Mouse (Mus musculus): ENCODE data around the gene Sephs2. TPM values are rescaled to one million over a fixed set of nuclear protein-coding genes. Genes with fewer than 3 reads are reported as not detected.
A peak's percentile ranks its signal among the peaks of the same experiment; 100 is the strongest.

Gene Sephs2
- polyA plus RNA-seq, 1 experiment from 2014 or later: 105 TPM

DNA sequence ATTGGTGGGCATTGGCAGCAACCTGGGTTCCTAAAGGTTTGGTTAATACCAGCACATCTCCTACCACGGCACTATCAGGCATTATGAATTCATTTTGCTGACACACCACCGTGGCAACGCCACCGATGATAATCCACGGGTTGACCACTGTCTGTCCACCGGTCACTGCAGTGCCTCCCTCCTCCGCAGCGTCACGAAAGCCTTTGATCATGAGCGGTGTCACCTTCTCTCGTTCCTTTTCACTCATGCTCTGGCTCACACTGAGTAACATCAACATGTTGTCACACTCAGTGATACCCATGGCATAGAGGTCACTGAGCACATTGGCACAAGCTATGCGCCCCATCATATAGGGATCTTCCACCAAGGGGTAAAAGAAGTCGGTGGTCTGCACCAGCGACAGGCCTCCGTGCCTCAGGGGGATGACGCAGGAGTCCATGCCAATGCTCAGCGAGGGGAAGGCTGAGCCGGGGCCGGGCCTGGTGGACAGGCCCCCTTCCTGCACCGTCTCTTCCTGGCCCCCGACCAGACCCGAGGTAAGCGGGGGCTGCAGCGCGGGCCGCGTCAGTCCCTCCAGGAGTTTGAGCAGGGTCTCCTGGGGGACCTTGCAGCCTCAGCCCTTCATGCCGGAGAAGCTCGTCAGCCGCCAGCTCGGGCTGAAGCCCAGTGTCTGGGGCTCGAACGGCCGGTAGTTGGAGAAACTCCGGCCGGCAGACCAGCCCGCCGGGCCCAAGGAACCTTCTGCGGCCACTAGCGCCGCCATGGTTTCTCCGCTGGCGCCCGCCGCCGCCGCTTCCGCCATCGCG is 534 bp downstream of the Sephs2 start:
- Histone ChIP-seq H3K36me3 (ENCODE audit: insufficient read depth, low read length) (peaks cover 38% of the 10 kb centered on the region), H3K27ac (ENCODE audit: low read length) (peak overlapping the region; percentile 92), H3K9ac (replicated peaks; ENCODE audit: low read length) (peak overlapping the region; percentile 94), H3K4me1 (ENCODE audit: insufficient read depth, low read length) (peaks cover 36% of the 10 kb centered on the region), H3K4me2 (replicated peaks; ENCODE audit: low read depth, low read length) (peak overlapping the region; percentile 86), H3K9me3 (ENCODE audit: low read length) (peaks cover 6% of the 10 kb centered on the region), H3K4me3 (ENCODE audit: low read length) (peak overlapping the region; percentile 93), H3K27me3 (ENCODE audit: insufficient read depth, low read length) (no peaks in the 10 kb centered on the region)
- ATAC-seq (ENCODE audit: low FRiP score, low TSS enrichment): peak; percentile 71
- 10% methylated on average over 49 of the region's 50 CpGs for WGBS

DNA sequence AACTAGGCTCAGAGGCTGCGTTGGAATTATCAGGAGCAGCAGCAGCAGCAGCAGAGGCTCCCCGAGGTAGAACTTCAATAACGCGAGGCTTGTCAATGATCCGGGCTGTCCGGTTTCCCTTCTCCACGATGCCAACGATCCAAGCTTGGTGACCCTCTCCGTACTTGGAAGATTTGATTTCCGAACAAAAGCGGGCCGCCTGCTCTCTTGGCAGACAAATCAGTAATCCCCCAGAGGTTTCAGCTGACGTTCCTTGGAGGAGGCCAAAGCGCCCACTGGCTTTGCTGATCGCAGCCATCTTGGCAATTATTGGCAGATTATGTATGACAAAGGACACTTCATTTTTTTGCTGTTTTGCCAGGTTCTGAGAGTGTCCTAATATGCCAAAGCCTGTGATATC is 1.3 kb downstream of the Sephs2 start:
- Histone ChIP-seq H3K27ac (ENCODE audit: low read length) (no peak overlapping the region), H3K9me3 (ENCODE audit: low read length) (peaks cover 7% of the 10 kb centered on the region), H3K9ac (replicated peaks; ENCODE audit: low read length) (0 out of 2 replicates have a peak overlapping the region, but pooled peaks have one; percentile 94), H3K4me2 (replicated peaks; ENCODE audit: low read depth, low read length) (peak overlapping the region; percentile 86), H3K4me1 (ENCODE audit: insufficient read depth, low read length) (peaks cover 31% of the 10 kb centered on the region), H3K36me3 (ENCODE audit: insufficient read depth, low read length) (peaks cover 40% of the 10 kb centered on the region), H3K27me3 (ENCODE audit: insufficient read depth, low read length) (no peaks in the 10 kb centered on the region), H3K4me3 (ENCODE audit: low read length) (peak overlapping the region; percentile 93)
- WGBS: 95% methylated on average over 15 of the region's 15 CpGs
- ATAC-seq (ENCODE audit: low FRiP score, low TSS enrichment): no peak

DNA sequence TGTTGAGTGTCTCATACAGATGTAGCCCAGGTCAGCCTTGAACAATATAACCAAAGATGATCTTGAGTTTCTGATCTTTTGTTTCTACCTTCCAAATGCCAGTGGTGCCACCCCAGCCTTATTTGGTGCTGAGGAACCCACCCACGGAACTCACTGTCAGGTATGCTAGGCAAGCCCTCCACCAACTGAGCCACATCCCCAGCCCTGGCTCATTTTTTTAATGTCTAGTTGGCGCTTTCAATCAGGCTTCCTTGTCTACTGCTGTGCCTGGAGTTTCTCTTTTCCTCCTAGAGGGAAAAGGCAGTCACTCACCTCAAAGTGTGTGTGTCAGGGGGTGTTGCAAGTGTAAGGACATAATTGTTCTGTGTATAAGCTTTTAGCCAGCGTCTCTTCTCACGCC is 2.8 kb downstream of the Sephs2 start:
- peaks cover 17% of the 10 kb centered on the region; the same call in 1 of the 2 replicates for H3K4me1 ChIP-seq (ENCODE audit: insufficient read depth, low read length)
- 95% methylated on average over 4 of the region's 4 CpGs for WGBS
- H3K36me3 ChIP-seq (ENCODE audit: insufficient read depth, low read length): peaks cover 40% of the 10 kb centered on the region
- H3K27me3 ChIP-seq (ENCODE audit: insufficient read depth, low read length): no peaks in the 10 kb centered on the region
- no peak for ATAC-seq (ENCODE audit: low FRiP score, low TSS enrichment)
- no peak overlapping the region for H3K27ac ChIP-seq (ENCODE audit: low read length)
- H3K4me3 ChIP-seq (ENCODE audit: low read length): peak overlapping the region; percentile 6; the same call in 1 of the 2 replicates
- no peak overlapping the region for H3K4me2 ChIP-seq (replicated peaks; ENCODE audit: low read depth, low read length)
- H3K9me3 ChIP-seq (ENCODE audit: low read length): peaks cover 7% of the 10 kb centered on the region
- no peak overlapping the region for H3K9ac ChIP-seq (replicated peaks; ENCODE audit: low read length)

DNA sequence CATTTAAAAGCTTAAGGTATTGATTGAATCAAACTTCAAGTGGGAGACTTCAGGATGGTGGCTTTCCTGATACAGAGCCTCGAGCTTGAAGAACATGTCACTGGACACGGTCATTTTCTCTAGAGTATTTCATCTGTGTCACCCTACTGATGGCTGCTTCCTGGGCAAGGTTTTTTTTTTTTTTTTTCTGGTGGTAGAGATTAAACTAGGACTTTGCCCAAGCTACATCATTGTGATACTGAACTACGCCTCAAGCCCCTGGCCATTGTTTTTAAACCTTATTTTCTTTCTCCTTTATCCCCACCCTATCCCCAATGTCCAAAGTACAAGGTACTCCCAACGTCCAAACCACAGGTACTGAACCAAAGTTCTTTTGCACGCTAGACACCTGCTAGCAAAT is 3.2 kb downstream of the Sephs2 start:
- Histone ChIP-seq H3K9ac (replicated peaks; ENCODE audit: low read length) (no peak overlapping the region), H3K9me3 (ENCODE audit: low read length) (peaks cover 7% of the 10 kb centered on the region), H3K4me1 (ENCODE audit: insufficient read depth, low read length) (peaks cover 16% of the 10 kb centered on the region; the same call in 1 of the 2 replicates), H3K27ac (ENCODE audit: low read length) (no peak overlapping the region), H3K4me3 (ENCODE audit: low read length) (no peak overlapping the region), H3K4me2 (replicated peaks; ENCODE audit: low read depth, low read length) (no peak overlapping the region), H3K36me3 (ENCODE audit: insufficient read depth, low read length) (peaks cover 40% of the 10 kb centered on the region), H3K27me3 (ENCODE audit: insufficient read depth, low read length) (no peaks in the 10 kb centered on the region)
- no peak for ATAC-seq (ENCODE audit: low FRiP score, low TSS enrichment)
- WGBS: 94% methylated on average over 5 of the region's 5 CpGs

DNA sequence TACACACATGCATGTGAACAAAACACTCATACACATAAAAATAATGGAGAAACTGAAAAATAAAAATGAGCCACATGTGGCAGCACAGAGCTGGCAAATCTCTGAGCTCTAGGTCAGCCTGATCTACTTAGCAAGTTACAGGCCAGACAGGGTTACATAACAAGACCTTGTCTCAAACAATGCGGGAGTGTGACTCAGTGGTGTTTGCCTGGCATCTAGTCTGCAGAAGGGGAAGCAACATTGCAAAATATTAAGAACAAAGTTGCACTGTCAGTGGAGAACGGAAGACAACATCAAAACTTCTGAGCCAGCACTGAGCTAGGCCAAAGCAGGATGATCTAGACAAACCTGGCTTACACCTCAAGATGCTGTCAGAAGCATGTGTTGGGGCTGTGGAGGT is 3.6 kb downstream of the Sephs2 start:
- H3K4me3 ChIP-seq (ENCODE audit: low read length): no peak overlapping the region
- no peak overlapping the region for H3K4me2 ChIP-seq (replicated peaks; ENCODE audit: low read depth, low read length)
- no peak overlapping the region for H3K27ac ChIP-seq (ENCODE audit: low read length)
- peaks cover 40% of the 10 kb centered on the region for H3K36me3 ChIP-seq (ENCODE audit: insufficient read depth, low read length)
- WGBS: 92% methylated on average over 2 of the region's 2 CpGs
- H3K4me1 ChIP-seq (ENCODE audit: insufficient read depth, low read length): peaks cover 16% of the 10 kb centered on the region; the same call in 1 of the 2 replicates
- peaks cover 7% of the 10 kb centered on the region for H3K9me3 ChIP-seq (ENCODE audit: low read length)
- H3K9ac ChIP-seq (replicated peaks; ENCODE audit: low read length): no peak overlapping the region
- H3K27me3 ChIP-seq (ENCODE audit: insufficient read depth, low read length): no peaks in the 10 kb centered on the region
- no peak for ATAC-seq (ENCODE audit: low FRiP score, low TSS enrichment)

DNA sequence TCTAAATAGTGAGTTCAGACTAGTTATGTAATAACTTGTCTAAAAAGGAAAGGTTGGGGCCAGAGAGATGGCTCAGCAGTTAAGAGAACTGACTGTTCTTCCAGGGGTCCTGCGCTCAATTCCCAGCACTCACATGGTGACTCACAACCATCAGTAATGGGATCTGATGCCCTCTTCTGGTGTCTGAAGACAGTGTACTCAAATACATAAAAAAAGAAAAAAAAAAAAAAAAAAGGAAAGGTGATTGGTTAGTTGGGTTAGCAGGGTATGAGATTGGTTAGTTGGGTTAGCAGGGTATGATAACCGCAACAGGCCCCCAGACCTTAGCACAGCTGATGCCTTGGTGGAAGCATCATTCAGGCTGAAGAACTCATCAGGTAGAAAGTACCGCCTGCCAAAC is 10.3 kb downstream of the Sephs2 start:
- Histone ChIP-seq H3K4me1 (ENCODE audit: insufficient read depth, low read length) (peaks cover 18% of the 10 kb centered on the region), H3K9me3 (ENCODE audit: low read length) (peaks cover 3% of the 10 kb centered on the region; the same call in 1 of the 2 replicates), H3K36me3 (ENCODE audit: insufficient read depth, low read length) (0 out of 2 replicates have a peak, but pooled peaks cover 3% of the 10 kb centered on the region), H3K4me2 (replicated peaks; ENCODE audit: low read depth, low read length) (no peak overlapping the region), H3K4me3 (ENCODE audit: low read length) (no peak overlapping the region), H3K9ac (replicated peaks; ENCODE audit: low read length) (no peak overlapping the region), H3K27me3 (ENCODE audit: insufficient read depth, low read length) (no peaks in the 10 kb centered on the region), H3K27ac (ENCODE audit: low read length) (no peak overlapping the region)
- no peak for ATAC-seq (ENCODE audit: low FRiP score, low TSS enrichment)
- 89% methylated on average over 3 of the region's 3 CpGs for WGBS

DNA sequence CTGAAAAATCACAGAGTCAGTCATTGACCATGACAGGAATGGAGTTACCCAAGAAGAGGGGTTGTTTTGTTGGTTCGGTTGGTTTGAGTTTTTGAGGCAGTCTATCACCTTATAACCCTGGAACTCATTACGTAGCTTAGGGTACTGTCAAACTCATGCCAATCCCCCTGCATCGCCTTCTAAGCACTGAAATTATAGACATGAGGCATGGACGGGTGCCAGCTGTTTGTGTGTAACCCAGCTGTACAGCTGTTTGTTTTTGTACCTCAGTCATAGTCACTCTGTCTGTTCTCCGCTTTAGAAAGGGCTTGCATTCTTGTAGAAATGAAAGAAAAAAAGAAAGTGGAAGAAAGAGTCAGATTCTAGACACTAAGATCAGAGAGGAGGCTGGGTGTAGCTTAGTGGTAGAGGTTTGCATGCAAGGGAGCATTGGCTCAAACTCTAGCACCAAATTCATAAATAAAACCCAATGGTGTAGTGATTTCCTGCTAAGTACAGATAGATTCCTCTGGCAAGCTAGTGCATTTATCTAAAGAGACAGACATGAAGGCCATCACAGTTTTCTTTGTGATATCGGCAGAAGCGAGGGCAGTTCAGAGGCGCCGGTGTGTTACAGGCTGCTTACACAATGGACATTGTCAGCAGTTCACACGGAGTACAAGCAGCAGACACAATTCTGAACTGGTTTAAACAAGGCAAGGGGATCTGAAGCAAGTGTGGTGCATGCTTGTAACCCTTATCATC is 11.5 kb downstream of the Sephs2 start:
- no peak overlapping the region for H3K4me2 ChIP-seq (replicated peaks; ENCODE audit: low read depth, low read length)
- WGBS: 73% methylated on average over 10 of the region's 10 CpGs
- no peak overlapping the region for H3K27ac ChIP-seq (ENCODE audit: low read length)
- no peak overlapping the region for H3K4me3 ChIP-seq (ENCODE audit: low read length)
- no peaks in the 10 kb centered on the region for H3K27me3 ChIP-seq (ENCODE audit: insufficient read depth, low read length)
- H3K9me3 ChIP-seq (ENCODE audit: low read length): no peaks in the 10 kb centered on the region
- ATAC-seq (ENCODE audit: low FRiP score, low TSS enrichment): no peak
- peaks cover 8% of the 10 kb centered on the region; the same call in 1 of the 2 replicates for H3K36me3 ChIP-seq (ENCODE audit: insufficient read depth, low read length)
- peaks cover 18% of the 10 kb centered on the region for H3K4me1 ChIP-seq (ENCODE audit: insufficient read depth, low read length)
- H3K9ac ChIP-seq (replicated peaks; ENCODE audit: low read length): no peak overlapping the region

DNA sequence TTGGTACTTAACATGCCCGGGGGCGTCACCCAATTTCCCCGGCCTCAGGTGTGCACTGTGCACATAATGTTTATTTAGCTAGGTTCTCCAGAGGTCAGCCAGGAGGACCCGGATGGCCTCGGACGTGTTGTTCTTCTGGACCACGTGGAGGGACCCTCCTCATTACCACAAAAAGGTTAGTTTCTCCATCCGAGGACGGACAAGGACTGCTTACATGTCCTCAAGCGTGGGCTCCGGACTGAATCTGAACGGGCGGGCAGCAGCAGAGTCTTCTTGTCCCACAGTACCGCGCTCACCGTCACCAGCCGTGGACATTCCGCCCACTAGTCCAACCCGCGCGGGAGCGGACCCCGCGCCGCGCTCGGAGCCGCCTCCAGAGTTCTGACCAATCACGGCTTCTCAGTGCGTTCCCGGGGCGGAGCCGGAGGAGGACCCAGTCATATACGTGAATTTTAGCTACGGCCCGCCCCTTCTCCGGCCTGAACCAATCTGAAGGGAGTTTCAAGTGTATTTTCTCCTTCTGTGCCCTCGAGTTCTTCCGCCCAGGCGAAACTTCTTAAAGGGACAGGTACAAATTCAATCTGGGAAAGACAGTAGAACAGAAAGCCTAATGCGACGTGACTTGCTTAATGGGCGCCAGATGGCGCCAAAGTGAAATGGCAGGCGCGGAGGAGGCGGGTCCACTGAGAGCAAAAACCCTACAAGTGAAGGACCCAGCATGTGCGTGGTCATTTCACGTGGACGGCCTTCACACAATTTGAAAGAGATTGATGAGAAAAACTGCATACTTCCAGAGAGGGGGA is 13.3 kb downstream of the Sephs2 start, which contains the start of gene Dctpp1:
Gene Dctpp1 (minus strand): TSS at position 401 of the 803 bp plus-strand sequence.
- 0% methylated on average over 50 of the region's 50 CpGs for WGBS
- Histone ChIP-seq H3K4me3 (ENCODE audit: low read length) (peak within 1 kb of the TSS; percentile 76), H3K27me3 (ENCODE audit: insufficient read depth, low read length) (no peaks in the 10 kb centered on the region), H3K36me3 (ENCODE audit: insufficient read depth, low read length) (peaks cover 16% of the 10 kb centered on the region), H3K27ac (ENCODE audit: low read length) (peak within 1 kb of the TSS; percentile 16; the same call in 1 of the 2 replicates), H3K9me3 (ENCODE audit: low read length) (no peaks in the 10 kb centered on the region), H3K4me1 (ENCODE audit: insufficient read depth, low read length) (peaks cover 18% of the 10 kb centered on the region), H3K4me2 (replicated peaks; ENCODE audit: low read depth, low read length) (peak within 1 kb of the TSS; percentile 90), H3K9ac (replicated peaks; ENCODE audit: low read length) (peak within 1 kb of the TSS; percentile 77)
- ATAC-seq (ENCODE audit: low FRiP score, low TSS enrichment): peak; percentile 98

DNA sequence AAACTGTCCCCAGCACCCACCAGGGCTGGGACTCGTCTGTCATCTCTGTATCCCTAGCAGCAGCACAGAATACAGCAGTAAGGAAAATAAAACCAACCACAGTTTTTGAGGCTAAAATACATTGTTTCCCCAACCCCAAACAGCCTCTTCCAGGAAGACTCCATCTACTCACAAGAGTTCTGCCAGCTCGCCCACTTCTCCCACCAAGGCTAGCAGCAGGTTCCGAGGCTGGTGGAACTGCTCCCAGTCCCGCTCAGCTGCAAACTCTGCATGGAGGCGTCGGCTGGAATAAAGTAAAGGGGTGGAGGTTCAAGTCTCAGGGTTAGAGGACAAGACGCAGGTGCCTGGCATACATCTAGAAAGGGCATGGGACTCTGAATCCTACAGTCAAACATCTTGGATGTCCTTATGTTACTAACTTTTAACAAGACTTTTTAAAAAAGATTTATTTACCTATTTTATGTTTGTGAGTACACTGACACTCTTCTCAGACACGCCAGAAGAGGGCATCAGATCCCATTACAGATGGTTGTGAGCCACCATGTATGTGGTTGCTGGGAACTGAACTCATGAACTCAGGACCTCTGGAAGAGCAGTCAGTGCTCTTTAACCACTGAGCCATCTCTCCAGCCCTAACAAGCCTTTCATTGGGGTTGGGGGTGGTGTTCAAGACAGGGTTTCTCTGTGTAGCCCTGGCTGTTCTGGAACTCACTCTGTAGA is 14.5 kb downstream of the Sephs2 start:
- Histone ChIP-seq H3K9me3 (ENCODE audit: low read length) (no peaks in the 10 kb centered on the region), H3K9ac (replicated peaks; ENCODE audit: low read length) (peak overlapping the region; percentile 77; the same call in 1 of the 2 replicates)

More for the DNA sequence above, 14.5 kb downstream of the Sephs2 start:
- H3K27me3 ChIP-seq (ENCODE audit: insufficient read depth, low read length): no peaks in the 10 kb centered on the region
- peak overlapping the region; percentile 90 for H3K4me2 ChIP-seq (replicated peaks; ENCODE audit: low read depth, low read length)
- WGBS: 72% methylated on average over 8 of the region's 8 CpGs
- H3K27ac ChIP-seq (ENCODE audit: low read length): no peak overlapping the region
- peaks cover 16% of the 10 kb centered on the region for H3K36me3 ChIP-seq (ENCODE audit: insufficient read depth, low read length)
- H3K4me3 ChIP-seq (ENCODE audit: low read length): peak overlapping the region; percentile 76
- no peak for ATAC-seq (ENCODE audit: low FRiP score, low TSS enrichment)
- peaks cover 23% of the 10 kb centered on the region for H3K4me1 ChIP-seq (ENCODE audit: insufficient read depth, low read length)
